Mouse (Mus musculus): ENCODE data around the gene Krtap10-4. TPM values are rescaled to one million over a fixed set of nuclear protein-coding genes. Genes with fewer than 3 reads are reported as not detected.

Krtap10-4 gene
- not detected in 2 replicates for polyA plus RNA-seq (2016; fragmentation: Nextera tagmentation; extraction: Ambion mirVana)

GRCm38 (mm10) chr10:77826951-77827350 lies at the start of gene Krtap10-4:
Gene Krtap10-4, minus strand, starts transcription at chr10:77827095.
- no peaks in the 10 kb centered on the region for H3K36me3 ChIP-seq
- no peak within 1 kb of the TSS for H3K4me3 ChIP-seq
- H3K27me3 ChIP-seq (ENCODE audit: low read depth, poor library complexity, severe bottlenecking), result no peaks in the 10 kb centered on the region
- 84% methylated on average over 6 of the region's 6 CpGs for WGBS
- H3K27ac ChIP-seq, result no peak within 1 kb of the TSS
- DNase-seq (ENCODE audit: low spot score), result no peak
- 0 out of 2 replicates have a peak, but pooled peaks cover 3% of the 10 kb centered on the region for H3K4me1 ChIP-seq
- no peaks in the 10 kb centered on the region for H3K9me3 ChIP-seq (replicated peaks)

- H3K4me3 ChIP-seq, result no peak overlapping the region
- no peaks in the 10 kb centered on the region for H3K36me3 ChIP-seq
- WGBS, result 89% methylated on average over 7 of the region's 7 CpGs
- H3K27ac ChIP-seq, result no peak overlapping the region
- no peak for DNase-seq (ENCODE audit: low spot score)
- H3K4me1 ChIP-seq, result peaks cover 4% of the 10 kb centered on the region
- H3K27me3 ChIP-seq (ENCODE audit: low read depth, poor library complexity, severe bottlenecking), result no peaks in the 10 kb centered on the region
- no peaks in the 10 kb centered on the region for H3K9me3 ChIP-seq (replicated peaks)
Observed at GRCm38 (mm10) chr10:77869651-77870050, 42.8 kb upstream of the Krtap10-4 start.

- H3K27ac ChIP-seq, result no peak overlapping the region
- no peaks in the 10 kb centered on the region for H3K9me3 ChIP-seq (replicated peaks)
- no peaks in the 10 kb centered on the region for H3K27me3 ChIP-seq (ENCODE audit: low read depth, poor library complexity, severe bottlenecking)
- WGBS, result 11% methylated on average over 1 of the region's 1 CpGs
- peaks cover 13% of the 10 kb centered on the region for H3K4me1 ChIP-seq
- DNase-seq (ENCODE audit: low spot score), result peak; percentile 40
- no peaks in the 10 kb centered on the region for H3K36me3 ChIP-seq
- no peak overlapping the region for H3K4me3 ChIP-seq
Observed at GRCm38 (mm10) chr10:77867546-77867945, 40.7 kb upstream of the Krtap10-4 start.

- no peaks in the 10 kb centered on the region for H3K36me3 ChIP-seq
- H3K27me3 ChIP-seq (ENCODE audit: low read depth, poor library complexity, severe bottlenecking), result no peaks in the 10 kb centered on the region
- peak; percentile 41 for DNase-seq (ENCODE audit: low spot score)
- 0 out of 2 replicates have a peak overlapping the region, but pooled peaks have one; percentile 7 for H3K27ac ChIP-seq
- H3K4me3 ChIP-seq, result peak overlapping the region; percentile 36
- peaks cover 13% of the 10 kb centered on the region for H3K4me1 ChIP-seq
- no peaks in the 10 kb centered on the region for H3K9me3 ChIP-seq (replicated peaks)
- WGBS, result 29% methylated on average over 11 of the region's 11 CpGs
Observed at GRCm38 (mm10) chr10:77864762-77865143, 37.9 kb upstream of the Krtap10-4 start.

GRCm38 (mm10) chr10:77864067-77864761 lies 37.3 kb upstream of the Krtap10-4 start:
- H3K36me3 ChIP-seq, result no peaks in the 10 kb centered on the region
- H3K4me1 ChIP-seq, result peaks cover 13% of the 10 kb centered on the region
- 0 out of 2 replicates have a peak overlapping the region, but pooled peaks have one; percentile 7 for H3K27ac ChIP-seq
- 33% methylated on average over 14 of the region's 14 CpGs for WGBS
- H3K27me3 ChIP-seq (ENCODE audit: low read depth, poor library complexity, severe bottlenecking), result no peaks in the 10 kb centered on the region
- peak overlapping the region; percentile 36 for H3K4me3 ChIP-seq
- H3K9me3 ChIP-seq (replicated peaks), result no peaks in the 10 kb centered on the region
- peak; percentile 43 for DNase-seq (ENCODE audit: low spot score)

- no peak within 1 kb of the TSS for H3K4me3 ChIP-seq
- no peak within 1 kb of the TSS for H3K27ac ChIP-seq
- WGBS, result 57% methylated on average over 7 of the region's 7 CpGs
- H3K36me3 ChIP-seq, result no peaks in the 10 kb centered on the region
- H3K27me3 ChIP-seq (ENCODE audit: low read depth, poor library complexity, severe bottlenecking), result no peaks in the 10 kb centered on the region
- no peak for DNase-seq (ENCODE audit: low spot score)
- peaks cover 13% of the 10 kb centered on the region for H3K4me1 ChIP-seq
- no peaks in the 10 kb centered on the region for H3K9me3 ChIP-seq (replicated peaks)
Observed at GRCm38 (mm10) chr10:77861675-77862074, 34.8 kb upstream of the Krtap10-4 start, which contains the start of gene Gm3285. Gene Gm3285, plus strand, starts transcription at chr10:77861975.

- 74% methylated on average over 9 of the region's 9 CpGs for WGBS
- no peaks in the 10 kb centered on the region for H3K9me3 ChIP-seq (replicated peaks)
- no peak for DNase-seq (ENCODE audit: low spot score)
- no peak within 1 kb of the TSS for H3K27ac ChIP-seq
- H3K4me1 ChIP-seq, result 0 out of 2 replicates have a peak, but pooled peaks cover 2% of the 10 kb centered on the region
- no peaks in the 10 kb centered on the region for H3K27me3 ChIP-seq (ENCODE audit: low read depth, poor library complexity, severe bottlenecking)
- no peaks in the 10 kb centered on the region for H3K36me3 ChIP-seq
- H3K4me3 ChIP-seq, result no peak within 1 kb of the TSS
Observed at GRCm38 (mm10) chr10:77852559-77852958, 25.7 kb upstream of the Krtap10-4 start, which contains the start of gene Gm10318. Gene Gm10318, plus strand, starts transcription at chr10:77852859.

- Histone ChIP-seq H3K9me3 (replicated peaks) (no peaks in the 10 kb centered on the region; the same call in 1 of the 2 replicates), H3K27ac (no peak overlapping the region), H3K36me3 (no peaks in the 10 kb centered on the region), H3K27me3 (ENCODE audit: low read depth, poor library complexity, severe bottlenecking) (no peaks in the 10 kb centered on the region), H3K4me3 (no peak overlapping the region), H3K4me1 (no peaks in the 10 kb centered on the region)
- WGBS, result 90% methylated on average over 2 of the region's 2 CpGs
- DNase-seq (ENCODE audit: low spot score), result no peak
Observed at GRCm38 (mm10) chr10:77847538-77847937, 20.6 kb upstream of the Krtap10-4 start.

- no peaks in the 10 kb centered on the region for H3K27me3 ChIP-seq (ENCODE audit: low read depth, poor library complexity, severe bottlenecking)
Observed at GRCm38 (mm10) chr10:77846961-77847360, 20.1 kb upstream of the Krtap10-4 start.

GRCm38 (mm10) chr10:77846503-77846902 lies 19.6 kb upstream of the Krtap10-4 start, which contains the start of gene Gm36176:
Gene Gm36176, plus strand, starts transcription at chr10:77846803.
- Histone ChIP-seq H3K27me3 (ENCODE audit: low read depth, poor library complexity, severe bottlenecking) (no peaks in the 10 kb centered on the region), H3K9me3 (replicated peaks) (no peaks in the 10 kb centered on the region; the same call in 1 of the 2 replicates), H3K4me1 (no peaks in the 10 kb centered on the region), H3K36me3 (no peaks in the 10 kb centered on the region), H3K4me3 (no peak within 1 kb of the TSS), H3K27ac (no peak within 1 kb of the TSS)
- no peak for DNase-seq (ENCODE audit: low spot score)
- 73% methylated on average over 3 of the region's 3 CpGs for WGBS

More at GRCm38 (mm10) chr10:77846961-77847360, 20.1 kb upstream of the Krtap10-4 start:
- WGBS, result 26% methylated on average over 2 of the region's 2 CpGs
- H3K27ac ChIP-seq, result no peak overlapping the region
- H3K9me3 ChIP-seq (replicated peaks), result no peaks in the 10 kb centered on the region; the same call in 1 of the 2 replicates
- H3K4me1 ChIP-seq, result no peaks in the 10 kb centered on the region
- no peak for DNase-seq (ENCODE audit: low spot score)
- H3K36me3 ChIP-seq, result no peaks in the 10 kb centered on the region
- no peak overlapping the region for H3K4me3 ChIP-seq

GRCm38 (mm10) chr10:77839006-77839405 lies 12.1 kb upstream of the Krtap10-4 start:
- H3K27ac ChIP-seq, result no peak overlapping the region
- no peaks in the 10 kb centered on the region for H3K4me1 ChIP-seq
- DNase-seq (ENCODE audit: low spot score), result no peak
- no peak overlapping the region for H3K4me3 ChIP-seq
- H3K9me3 ChIP-seq (replicated peaks), result no peaks in the 10 kb centered on the region; the same call in 1 of the 2 replicates
- no peaks in the 10 kb centered on the region for H3K27me3 ChIP-seq (ENCODE audit: low read depth, poor library complexity, severe bottlenecking)
- no peaks in the 10 kb centered on the region for H3K36me3 ChIP-seq
- WGBS, result 86% methylated on average over 6 of the region's 6 CpGs

- no peaks in the 10 kb centered on the region for H3K27me3 ChIP-seq (ENCODE audit: low read depth, poor library complexity, severe bottlenecking)
- H3K4me1 ChIP-seq, result no peaks in the 10 kb centered on the region
- no peaks in the 10 kb centered on the region for H3K9me3 ChIP-seq (replicated peaks)
- no peak within 1 kb of the TSS for H3K27ac ChIP-seq
- no peak within 1 kb of the TSS for H3K4me3 ChIP-seq
- no peaks in the 10 kb centered on the region for H3K36me3 ChIP-seq
- WGBS, result 80% methylated on average over 8 of the region's 9 CpGs
- no peak for DNase-seq (ENCODE audit: low spot score)
Observed at GRCm38 (mm10) chr10:77835647-77836046, 8.8 kb upstream of the Krtap10-4 start, which contains the start of gene Krtap10-10. Gene Krtap10-10, plus strand, starts transcription at chr10:77835947.

- Histone ChIP-seq H3K27me3 (ENCODE audit: low read depth, poor library complexity, severe bottlenecking) (no peaks in the 10 kb centered on the region), H3K4me1 (peaks cover 8% of the 10 kb centered on the region; the same call in 1 of the 2 replicates), H3K36me3 (no peaks in the 10 kb centered on the region), H3K4me3 (no peak overlapping the region), H3K27ac (no peak overlapping the region), H3K9me3 (replicated peaks) (no peaks in the 10 kb centered on the region)
- 45% methylated on average over 4 of the region's 4 CpGs for WGBS
- DNase-seq (ENCODE audit: low spot score), result no peak
Observed at GRCm38 (mm10) chr10:77819203-77819602, 7.7 kb downstream of the Krtap10-4 start.
